In genomic region chr17:7939640-7940039, GRCm38 (mm10) we compare ENCODE assay signal across 9 mouse cellular contexts. TPM values are rescaled to one million over a fixed set of nuclear protein-coding genes. Genes with fewer than 3 reads are reported as not detected.
DNase-seq lines count a peak whose midpoint lies in the region; ATAC-seq lines count a peak whose summit lies in the region.
"Had no signal": no experiment of that assay in that cellular context is flagged by ENCODE, and none has a peak within 500 bp of the region (broad histone marks: within the 10 kb centered on the region; RNA-seq: fewer than 3 reads in every experiment).

No protein-coding gene starts in this region.

- intact Hi-C loops in heart, postnatal 25 days (cut with DNase I): no loop called here
- intact Hi-C loops in left cerebral cortex, postnatal 4 days (cut with DNase I): no loop called here

- peak; percentile 86 for DNase-seq in heart, adult 11 months
- DNase-seq in heart, postnatal 25 days (ENCODE audit: low spot score): no peak
- peak; percentile 43 to 49 for DNase-seq in spleen, postnatal 36 days (ENCODE audit: low spot score in 2 of 2)
- DNase-seq in spleen, adult 12 weeks (ENCODE audit: low spot score): no peak
- DNase-seq in embryo, embryonic 11 days: peak; percentile 38
- peak; percentile 16 for DNase-seq in left cerebral cortex, postnatal 4 days
- peak; percentile 28 for DNase-seq in right cerebral cortex, postnatal 4 days

- H3K27me3 ChIP-seq in neural tube, embryonic 15.5 days (replicated peaks): no peaks in the 10 kb centered on the region
- H3K27me3 ChIP-seq: hindbrain, embryonic 15.5 days had no signal

- H3K4me1 ChIP-seq in neural tube, embryonic 15.5 days: peaks cover under 1% of the 10 kb centered on the region

- WGBS in neural tube, embryonic 15.5 days: 81% methylated on average over 8 of the region's 8 CpGs

- no peak overlapping the region for H3K4me2 ChIP-seq in neural tube, embryonic 15.5 days
- H3K4me2 ChIP-seq: hindbrain, embryonic 15.5 days had no signal

- H3K27ac ChIP-seq in neural tube, embryonic 15.5 days (replicated peaks): no peak overlapping the region
- H3K27ac ChIP-seq: hindbrain, embryonic 15.5 days had no signal

- H3K9me3 ChIP-seq in neural tube, embryonic 15.5 days (replicated peaks): no peaks in the 10 kb centered on the region
- H3K9me3 ChIP-seq: hindbrain, embryonic 15.5 days had no signal

- ATAC-seq in neural tube, embryonic 15.5 days (ENCODE audit: low FRiP score): no peak

- no peaks in the 10 kb centered on the region for H3K36me3 ChIP-seq in neural tube, embryonic 15.5 days
- H3K36me3 ChIP-seq: hindbrain, embryonic 15.5 days had no signal

- no peak overlapping the region for H3K4me3 ChIP-seq in neural tube, embryonic 15.5 days (replicated peaks)
- H3K4me3 ChIP-seq: hindbrain, embryonic 15.5 days had no signal

- H3K9ac ChIP-seq in neural tube, embryonic 15.5 days (replicated peaks): no peak overlapping the region
- H3K9ac ChIP-seq: hindbrain, embryonic 15.5 days had no signal

RNA-seq across cellular contexts. Expression of gene Rsph3a, which starts 5.8 kb away (rescaled TPM):
- 10 to 100 TPM; 27.5 to 39.6 TPM for total RNA-seq in heart, postnatal 25 days (2021)
- 10 to 100 TPM; 47.3 TPM for total RNA-seq in left cerebral cortex, postnatal 4 days (2021)
- polyA plus RNA-seq in neural tube, embryonic 15.5 days (2015; fragmentation: Nextera tagmentation; extraction: Ambion mirVana): 65.1 and 69.8 TPM in 2 replicates

RNA-seq across cellular contexts. Expression of gene Tagap, which starts 13.8 kb away (rescaled TPM):
- total RNA-seq in heart, postnatal 25 days (2021): 1 to 10 TPM; 1.8 to 2.6 TPM
- 1 to 10 TPM; 3.6 to 3.9 TPM for total RNA-seq in left cerebral cortex, postnatal 4 days (2021)
- 0.45 and 1.1 TPM in 2 replicates for polyA plus RNA-seq in neural tube, embryonic 15.5 days (2015; fragmentation: Nextera tagmentation; extraction: Ambion mirVana)

Comparison
In these comparisons a context has a peak if more than half of its experiments do, and no peak if none do; other contexts are left out.
1. DNase-seq: peak in heart, adult 11 months (single experiment), spleen, postnatal 36 days (2 of 2), embryo, embryonic 11 days (single experiment), left cerebral cortex, postnatal 4 days (single experiment) and right cerebral cortex, postnatal 4 days (single experiment); none in heart, postnatal 25 days (single experiment) and spleen, adult 12 weeks (single experiment).